Mouse (Mus musculus) liver, embryonic 11.5 days (tissue): Measurements from ENCODE around the gene Isca1. TPM values are rescaled to one million over a fixed set of nuclear protein-coding genes. Genes with fewer than 3 reads are reported as not detected.

Experiments used
- polyA plus RNA-seq: library from polyadenylated mRNA; unstranded; fragments of >200 nt; fragmentation: Nextera tagmentation; extraction: Ambion mirVana; gene quantifications from 2 replicates; pipeline ENCODE4 v1.2.1, GENCODE M21; 2014

The Isca1 gene
- polyA plus RNA-seq, 1 experiment from 2014 or later = 173 TPM

Other genes with a start within 250 kb of the Isca1 start
- gene Agtpbp1, start 184.6 kb downstream of the Isca1 start, polyA plus RNA-seq = 15.6 and 16.9 TPM in 2 replicates
- 53.6 and 59.7 TPM in 2 replicates for gene Naa35, start 184.6 kb downstream of the Isca1 start, polyA plus RNA-seq
- 87.9 and 96.5 TPM in 2 replicates for gene Golm1, start 94.0 kb downstream of the Isca1 start, polyA plus RNA-seq
- not detected in 2 replicates for gene 4921517D22Rik, start 75.7 kb downstream of the Isca1 start, polyA plus RNA-seq
- gene Spata31d1a, start 59.5 kb downstream of the Isca1 start, polyA plus RNA-seq = 0.06 and 0.11 TPM in 2 replicates
- gene Spata31d1b, start 57.5 kb downstream of the Isca1 start, polyA plus RNA-seq = not detected in 2 replicates
- not detected in 2 replicates for gene Spata31d1d, start 38.1 kb downstream of the Isca1 start, polyA plus RNA-seq
- gene 1700014D04Rik, start 23.1 kb downstream of the Isca1 start, polyA plus RNA-seq = not detected in 2 replicates
- not detected in 2 replicates for gene Gm49354, start 12.4 kb upstream of the Isca1 start, polyA plus RNA-seq
- gene Tut7, start 53.3 kb upstream of the Isca1 start, polyA plus RNA-seq = 68.2 and 69.5 TPM in 2 replicates